Mouse (Mus musculus) stomach, embryonic 14.5 days (tissue): Measurements from ENCODE around the gene 4930430A15Rik. TPM values are rescaled to one million over a fixed set of nuclear protein-coding genes. Genes with fewer than 3 reads are reported as not detected.

Source experiments
- ATAC-seq: fragments of 200-750 bp; cut with Nextera tagmentation; 2 replicates; pipeline ENCODE4 v1.8.0; 2017; ENCODE audit warnings: low read depth, moderate TSS enrichment; ENCODE audit not compliant: insufficient number of reproducible peaks, insufficient read depth, low FRiP score
- H3K27ac ChIP-seq: fragments of 300-500 bp; sonication (generic); 2 replicates; pipeline ENCODE4 v1.5.1; 2014; ENCODE audit warnings: mild to moderate bottlenecking, low read length, moderate library complexity, mixed read lengths
- H3K27me3 ChIP-seq: fragments of 300-500 bp; sonication (generic); 2 replicates; pipeline ENCODE4 v1.6.1; 2014; ENCODE audit warnings: low read length, control low read depth, mixed read lengths; ENCODE audit not compliant: control insufficient read depth, insufficient read depth
- H3K36me3 ChIP-seq: fragments of 300-500 bp; sonication (generic); 2 replicates; pipeline ENCODE4 v1.6.1; 2014; ENCODE audit warnings: mild to moderate bottlenecking, control low read depth, low read length, moderate library complexity, mixed read lengths; ENCODE audit not compliant: control insufficient read depth, insufficient read depth
- H3K4me1 ChIP-seq: fragments of 300-500 bp; sonication (generic); 2 replicates; pipeline ENCODE4 v1.6.1; 2014; ENCODE audit warnings: low read length, control low read depth, mixed read lengths; ENCODE audit not compliant: control insufficient read depth, insufficient read depth
- H3K4me2 ChIP-seq: fragments of 300-500 bp; sonication (generic); replicated peaks from 2 replicates; pipeline ENCODE4 v1.6.1; 2014; ENCODE audit warnings: low read depth, low read length, control low read depth
- H3K4me3 ChIP-seq: fragments of 300-500 bp; sonication (generic); 2 replicates; pipeline ENCODE4 v1.5.1; 2014; ENCODE audit warnings: low read depth, low read length, control low read depth
- H3K9ac ChIP-seq: fragments of 300-500 bp; sonication (generic); replicated peaks from 2 replicates; pipeline ENCODE4 v1.6.1; 2014; ENCODE audit warnings: low read depth, mild to moderate bottlenecking, control low read depth, low read length, moderate library complexity, mixed read lengths
- H3K9me3 ChIP-seq: fragments of 300-500 bp; sonication (generic); 2 replicates; pipeline ENCODE4 v1.6.1; 2016; ENCODE audit warnings: low read depth, low read length, control low read depth; ENCODE audit not compliant: control insufficient read depth
- WGBS: fragments of 180-500 bp; shearing (Covaris S2); extraction: QIAGEN DNeasy Blood & Tissue Kit; methylation state at CpG from one replicate; pipeline ENCODE4 v1.1.7; 2014; 5-methylcytosine and 5-hydroxymethylcytosine counted together
- polyA plus RNA-seq: library from polyadenylated mRNA; unstranded; fragments of >200 nt; fragmentation: Nextera tagmentation; extraction: Ambion mirVana; gene quantifications from 2 replicates; pipeline ENCODE4 v1.2.1, GENCODE M21; 2014

Gene 4930430A15Rik
- not detected in 2 replicates for polyA plus RNA-seq

- Histone ChIP-seq H3K9me3 (no peaks in the 10 kb centered on the region), H3K4me3 (no peak within 1 kb of the TSS), H3K36me3 (no peaks in the 10 kb centered on the region), H3K4me1 (no peaks in the 10 kb centered on the region), H3K27ac (no peak within 1 kb of the TSS), H3K9ac (no peak within 1 kb of the TSS), H3K27me3 (no peaks in the 10 kb centered on the region), H3K4me2 (no peak within 1 kb of the TSS)
- 84% methylated on average over 6 of the region's 6 CpGs for WGBS
- ATAC-seq: no peak
Measured at GRCm38 (mm10) chr2:111229502-111229901, at the start of gene 4930430A15Rik. TSS of gene 4930430A15Rik (minus strand) at chr2:111229602.

- ATAC-seq: no peak
- Histone ChIP-seq H3K9me3 (no peaks in the 10 kb centered on the region), H3K4me3 (no peak within 1 kb of the TSS), H3K27ac (no peak within 1 kb of the TSS), H3K4me1 (no peaks in the 10 kb centered on the region), H3K36me3 (no peaks in the 10 kb centered on the region), H3K9ac (no peak within 1 kb of the TSS), H3K4me2 (no peak within 1 kb of the TSS), H3K27me3 (no peaks in the 10 kb centered on the region)
- 79% methylated on average over 2 of the region's 2 CpGs for WGBS
Measured at GRCm38 (mm10) chr2:111274006-111274405, 44.6 kb upstream of the 4930430A15Rik start, which contains the start of gene Olfr1277. TSS of gene Olfr1277 (minus strand) at chr2:111274106.

- H3K27me3 ChIP-seq: no peaks in the 10 kb centered on the region
- H3K27ac ChIP-seq: no peak within 1 kb of the TSS
- H3K4me2 ChIP-seq: no peak within 1 kb of the TSS
- H3K4me3 ChIP-seq: no peak within 1 kb of the TSS
- H3K4me1 ChIP-seq: no peaks in the 10 kb centered on the region
- H3K9ac ChIP-seq: no peak within 1 kb of the TSS
- H3K9me3 ChIP-seq: no peaks in the 10 kb centered on the region
- no peak for ATAC-seq
- H3K36me3 ChIP-seq: no peaks in the 10 kb centered on the region
Measured at GRCm38 (mm10) chr2:111254216-111254615, 24.8 kb upstream of the 4930430A15Rik start, which contains the start of gene Olfr1276. TSS of gene Olfr1276 (plus strand) at chr2:111254516.

- Histone ChIP-seq H3K4me2 (no peak within 1 kb of the TSS), H3K4me1 (no peaks in the 10 kb centered on the region), H3K27ac (no peak within 1 kb of the TSS), H3K9ac (no peak within 1 kb of the TSS), H3K27me3 (no peaks in the 10 kb centered on the region), H3K36me3 (no peaks in the 10 kb centered on the region), H3K4me3 (no peak within 1 kb of the TSS), H3K9me3 (no peaks in the 10 kb centered on the region)
- WGBS: 89% methylated on average over 1 of the region's 1 CpGs
- no peak for ATAC-seq
Measured at GRCm38 (mm10) chr2:111235186-111235585, 5.8 kb upstream of the 4930430A15Rik start, which contains the start of gene Olfr1275. TSS of gene Olfr1275 (minus strand) at chr2:111235286.

GRCm38 (mm10) chr2:111182068-111182467 is 47.3 kb downstream of the 4930430A15Rik start:
- H3K4me1 ChIP-seq: no peaks in the 10 kb centered on the region
- H3K9me3 ChIP-seq: no peaks in the 10 kb centered on the region
- no peak for ATAC-seq
- WGBS: 93% methylated on average over 11 of the region's 11 CpGs
- no peak overlapping the region for H3K4me3 ChIP-seq
- H3K27ac ChIP-seq: no peak overlapping the region
- H3K27me3 ChIP-seq: no peaks in the 10 kb centered on the region
- H3K36me3 ChIP-seq: no peaks in the 10 kb centered on the region
- H3K4me2 ChIP-seq: no peak overlapping the region
- no peak overlapping the region for H3K9ac ChIP-seq

- H3K36me3 ChIP-seq: no peaks in the 10 kb centered on the region
- H3K4me2 ChIP-seq: no peak within 1 kb of the TSS
- no peak within 1 kb of the TSS for H3K9ac ChIP-seq
- H3K9me3 ChIP-seq: no peaks in the 10 kb centered on the region
- 55% methylated on average over 2 of the region's 2 CpGs for WGBS
- H3K27ac ChIP-seq: no peak within 1 kb of the TSS
- ATAC-seq: no peak
- H3K4me3 ChIP-seq: no peak within 1 kb of the TSS
- H3K4me1 ChIP-seq: no peaks in the 10 kb centered on the region
- no peaks in the 10 kb centered on the region for H3K27me3 ChIP-seq
Measured at GRCm38 (mm10) chr2:111152836-111153235, 76.6 kb downstream of the 4930430A15Rik start, which contains the start of gene Gm15130. TSS of gene Gm15130 (minus strand) at chr2:111152936.

- H3K4me1 ChIP-seq: no peaks in the 10 kb centered on the region
- H3K4me2 ChIP-seq: no peak overlapping the region
- no peaks in the 10 kb centered on the region for H3K36me3 ChIP-seq
- H3K27me3 ChIP-seq: no peaks in the 10 kb centered on the region
- H3K9ac ChIP-seq: no peak overlapping the region
- no peak overlapping the region for H3K27ac ChIP-seq
- ATAC-seq: no peak
- H3K9me3 ChIP-seq: no peaks in the 10 kb centered on the region
- no peak overlapping the region for H3K4me3 ChIP-seq
- 58% methylated on average over 5 of the region's 5 CpGs for WGBS
Measured at GRCm38 (mm10) chr2:111135739-111136138, 93.7 kb downstream of the 4930430A15Rik start.

Other genes with a start within 250 kb of the 4930430A15Rik start
- gene Gm13941, start 123.6 kb downstream of the 4930430A15Rik start, polyA plus RNA-seq: not detected in 2 replicates
- not detected in 2 replicates for gene Gm15130, start 76.7 kb downstream of the 4930430A15Rik start, polyA plus RNA-seq
- gene Olfr1275, start 5.7 kb upstream of the 4930430A15Rik start, polyA plus RNA-seq: not detected in 2 replicates
- gene Olfr1276, start 24.9 kb upstream of the 4930430A15Rik start, polyA plus RNA-seq: not detected in 2 replicates
- not detected in 2 replicates for gene Olfr1277, start 44.5 kb upstream of the 4930430A15Rik start, polyA plus RNA-seq
- gene Olfr1278, start 60.5 kb upstream of the 4930430A15Rik start, polyA plus RNA-seq: not detected in 2 replicates
- gene Olfr1279, start 71.0 kb upstream of the 4930430A15Rik start, polyA plus RNA-seq: not detected in 2 replicates
- gene Olfr1280, start 84.4 kb upstream of the 4930430A15Rik start, polyA plus RNA-seq: not detected in 2 replicates
- gene Olfr1281, start 96.9 kb upstream of the 4930430A15Rik start, polyA plus RNA-seq: not detected in 2 replicates
- not detected in 2 replicates for gene Olfr1282, start 106.5 kb upstream of the 4930430A15Rik start, polyA plus RNA-seq
- not detected in 2 replicates for gene Olfr1283, start 137.2 kb upstream of the 4930430A15Rik start, polyA plus RNA-seq
- not detected in 2 replicates for gene Olfr1284, start 145.9 kb upstream of the 4930430A15Rik start, polyA plus RNA-seq
- not detected in 2 replicates for gene Olfr1286, start 193.5 kb upstream of the 4930430A15Rik start, polyA plus RNA-seq
- not detected in 2 replicates for gene Olfr1287, start 219.5 kb upstream of the 4930430A15Rik start, polyA plus RNA-seq
- gene Olfr1288, start 244.5 kb upstream of the 4930430A15Rik start, polyA plus RNA-seq: not detected in 2 replicates